9 mouse cellular contexts compared by ENCODE assay signal in genomic region chr1:19210215-19211032, GRCm38 (mm10). TPM values are rescaled to one million over a fixed set of nuclear protein-coding genes. Genes with fewer than 3 reads are reported as not detected.
DNase-seq lines count a peak whose midpoint lies in the region; ATAC-seq and TF ChIP-seq lines count a peak whose summit lies in the region.
"Had no signal": no experiment of that assay in that cellular context is flagged by ENCODE, and none has a peak within 500 bp of the region (broad histone marks: within the 10 kb centered on the region; RNA-seq: fewer than 3 reads in every experiment).

No protein-coding gene starts in this region.

- ATAC-seq in embryonic facial prominence, embryonic 14.5 days (ENCODE audit: low read depth): peak; percentile 37; the same call in 1 of the 2 replicates
- no peak for ATAC-seq in neural tube, embryonic 15.5 days (ENCODE audit: low FRiP score)
- no peak for ATAC-seq in CD4-positive, CD25-positive, alpha-beta regulatory T cell, adult 4 months

- TF ChIP-seq POLR2A in kidney, adult 2 months (IDR thresholded peaks at IDR 0.05; ENCODE audit: low read depth, low read length): no peak

- peak; percentile 27 for DNase-seq in kidney, adult 2 months
- DNase-seq in kidney, postnatal 10 days: no peak
- no peak for DNase-seq in embryonic facial prominence, embryonic 14.5 days (ENCODE audit: low spot score)
- DNase-seq in limb, embryonic 10.5 days (ENCODE audit: low spot score): peak; percentile 61
- no peak for DNase-seq in thymus, adult 18-20 months
- no peak for DNase-seq in urinary bladder, postnatal 14 days (ENCODE audit: low spot score)

- H3K4me3 ChIP-seq in kidney, adult 2 months (ENCODE audit: insufficient read depth, low read depth, low read length): peak overlapping the region; percentile 47
- H3K4me3 ChIP-seq in embryonic facial prominence, embryonic 14.5 days (ENCODE audit: low read depth, low read length): peak overlapping the region; percentile 46
- H3K4me3 ChIP-seq in limb, embryonic 10.5 days: peak overlapping the region; percentile 47
- peak overlapping the region; percentile 38 for H3K4me3 ChIP-seq in neural tube, embryonic 15.5 days (replicated peaks)

- H3K36me3 ChIP-seq in kidney, adult 2 months (ENCODE audit: control insufficient read depth, insufficient read depth, low read length): no peaks in the 10 kb centered on the region; the same call in 1 of the 2 replicates
- no peaks in the 10 kb centered on the region for H3K36me3 ChIP-seq in embryonic facial prominence, embryonic 14.5 days (ENCODE audit: control insufficient read depth, insufficient read depth, low read length)
- no peaks in the 10 kb centered on the region for H3K36me3 ChIP-seq in limb, embryonic 10.5 days
- H3K36me3 ChIP-seq in neural tube, embryonic 15.5 days: no peaks in the 10 kb centered on the region

- WGBS in kidney, adult 2 months: 1% methylated on average over 30 of the region's 30 CpGs
- WGBS in embryonic facial prominence, embryonic 14.5 days: under 1% methylated on average over 30 of the region's 30 CpGs
- under 1% methylated on average over 30 of the region's 30 CpGs for WGBS in limb, embryonic 10.5 days
- WGBS in neural tube, embryonic 15.5 days: under 1% methylated on average over 30 of the region's 30 CpGs

- H3K27ac ChIP-seq in kidney, adult 2 months (ENCODE audit: insufficient read depth, low read depth, low read length): peak overlapping the region; percentile 90
- peak overlapping the region; percentile 89 for H3K27ac ChIP-seq in embryonic facial prominence, embryonic 14.5 days (replicated peaks; ENCODE audit: low read depth, low read length)
- peak overlapping the region; percentile 81 for H3K27ac ChIP-seq in limb, embryonic 10.5 days
- H3K27ac ChIP-seq in neural tube, embryonic 15.5 days (replicated peaks): peak overlapping the region; percentile 54
- H3K27ac ChIP-seq: liver, embryonic 14.5 days had no signal

- H3K4me2 ChIP-seq in embryonic facial prominence, embryonic 14.5 days (ENCODE audit: low read depth, low read length): peak overlapping the region; percentile 52
- H3K4me2 ChIP-seq in neural tube, embryonic 15.5 days: peak overlapping the region; percentile 50

- H3K9me3 ChIP-seq in embryonic facial prominence, embryonic 14.5 days (ENCODE audit: control insufficient read depth, low read length): no peaks in the 10 kb centered on the region
- no peaks in the 10 kb centered on the region for H3K9me3 ChIP-seq in limb, embryonic 10.5 days (replicated peaks)
- no peaks in the 10 kb centered on the region for H3K9me3 ChIP-seq in neural tube, embryonic 15.5 days (replicated peaks)

- no peak for TF ChIP-seq CTCF in kidney, adult 2 months (conservative IDR thresholded peaks at IDR 0.05; ENCODE audit: insufficient read depth, insufficient read length, low read depth, low read length)

- H3K27me3 ChIP-seq in kidney, adult 2 months (replicated peaks; ENCODE audit: control insufficient read depth, insufficient read depth, low read length): peaks cover 4% of the 10 kb centered on the region; the same call in 1 of the 2 replicates
- H3K27me3 ChIP-seq in embryonic facial prominence, embryonic 14.5 days (replicated peaks; ENCODE audit: control insufficient read depth, insufficient read depth, low read length): peaks cover 70% of the 10 kb centered on the region
- peaks cover 94% of the 10 kb centered on the region for H3K27me3 ChIP-seq in limb, embryonic 10.5 days (ENCODE audit: low read depth, poor library complexity, severe bottlenecking)
- peaks cover 43% of the 10 kb centered on the region for H3K27me3 ChIP-seq in neural tube, embryonic 15.5 days (replicated peaks)

- peak overlapping the region; percentile 78 for H3K9ac ChIP-seq in embryonic facial prominence, embryonic 14.5 days (ENCODE audit: low read depth, low read length)
- H3K9ac ChIP-seq in neural tube, embryonic 15.5 days (replicated peaks): peak overlapping the region; percentile 30; the same call in 1 of the 2 replicates
- H3K9ac ChIP-seq: liver, embryonic 14.5 days had no signal

- H3K4me1 ChIP-seq in kidney, adult 2 months (ENCODE audit: control insufficient read depth, insufficient read depth, low read length): no peaks in the 10 kb centered on the region
- no peaks in the 10 kb centered on the region for H3K4me1 ChIP-seq in embryonic facial prominence, embryonic 14.5 days (ENCODE audit: control insufficient read depth, insufficient read depth, low read length)
- H3K4me1 ChIP-seq in limb, embryonic 10.5 days: peaks cover 3% of the 10 kb centered on the region
- H3K4me1 ChIP-seq in neural tube, embryonic 15.5 days: peaks cover 12% of the 10 kb centered on the region

RNA-seq across cellular contexts. Expression of gene Tfap2b, which starts 1.7 kb away (rescaled TPM):
- polyA plus RNA-seq in kidney, adult 2 months (2012; rRNA removed): 36.0 and 44.2 TPM in 2 replicates
- 15.1 and 20.3 TPM in 2 replicates for polyA plus RNA-seq in embryonic facial prominence, embryonic 14.5 days (2014; fragmentation: Nextera tagmentation; extraction: Ambion mirVana)
- polyA plus RNA-seq in limb, embryonic 10.5 days (2016; fragmentation: Nextera tagmentation; extraction: Ambion mirVana): 6.7 and 19.7 TPM in 2 replicates
- polyA plus RNA-seq in neural tube, embryonic 15.5 days (2015; fragmentation: Nextera tagmentation; extraction: Ambion mirVana): 29.5 and 46.0 TPM in 2 replicates
- polyA plus RNA-seq in CD4-positive, CD25-positive, alpha-beta regulatory T cell, adult 4 months (2017; shearing (Covaris generic)): under 1 TPM in 1 of 2 experiments, not detected in 1; 0.10 TPM

Comparison
In these comparisons a context has a peak if more than half of its experiments do, and no peak if none do; other contexts are left out.
1. DNase-seq: peak in kidney, adult 2 months (single experiment) and limb, embryonic 10.5 days (single experiment); none in kidney, postnatal 10 days (single experiment), embryonic facial prominence, embryonic 14.5 days (single experiment), thymus, adult 18-20 months (0 of 2) and urinary bladder, postnatal 14 days (single experiment).
2. Peak in every context shown above with its lines, with median percentiles within 50 percentile points of each other: H3K27ac ChIP-seq and H3K4me3 ChIP-seq.